Mouse (Mus musculus) layer of hippocampus, postnatal 36 days (tissue): ENCODE results near the gene Phactr4. TPM values are rescaled to one million over a fixed set of nuclear protein-coding genes. Genes with fewer than 3 reads are reported as not detected.
A peak's percentile ranks its signal among the peaks of the same experiment; 100 is the strongest.

Experiments
- DNase-seq, 2 experiments: peaks; one replicate each; pipeline ENCODE4 v3.0.0; 2022
- microRNA-seq, 2 experiments: library from miRNA; unstranded; fragments of <30 nt; microRNA quantifications; one replicate each; pipeline ENCODE4 v1.2.0; 2021
- total RNA-seq, 2 experiments: library from RNA; stranded (reverse); gene quantifications; 2 replicates each; pipeline ENCODE4 v1.2.3; 2021

Gene Phactr4
- total RNA-seq, 2 experiments from 2014 or later, result 8.3 to 12.8 TPM

DNA sequence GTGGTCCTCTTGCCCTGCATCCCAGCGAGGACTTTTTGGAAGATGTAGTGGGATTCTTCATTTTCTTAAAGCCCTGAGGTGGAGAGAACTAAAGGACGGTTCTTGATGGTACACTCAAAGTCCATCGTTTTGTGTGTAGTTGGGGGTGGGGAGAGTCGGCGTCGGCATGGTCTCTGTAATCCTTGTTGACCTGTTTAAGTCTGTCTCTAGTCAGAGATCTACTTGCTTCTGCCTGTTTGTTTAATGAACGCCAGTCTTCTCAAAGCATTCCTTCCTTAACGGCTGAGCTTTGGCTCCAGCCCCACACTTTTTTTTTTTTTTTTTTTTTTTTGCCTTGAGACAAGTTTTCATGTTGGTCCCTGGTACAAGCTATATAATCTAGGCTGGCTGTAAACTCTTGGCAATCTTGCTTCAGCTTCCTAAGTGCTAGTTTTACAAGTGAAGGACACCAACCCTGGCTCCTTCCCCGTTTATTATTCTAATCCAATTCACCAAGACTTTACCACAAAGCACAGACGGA lies 92.4 kb downstream of the Phactr4 start:
- no peak for DNase-seq

GRCm38 (mm10) chr4:132329115-132329834 lies 93.0 kb downstream of the Phactr4 start, which contains the start of gene Trnau1ap:
Trnau1ap (minus strand) TSS chr4:132329538.
- DNase-seq, result peak; percentile 75 to 79

GRCm38 (mm10) chr4:132328391-132328982 lies 93.8 kb downstream of the Phactr4 start:
- no peak for DNase-seq

DNA sequence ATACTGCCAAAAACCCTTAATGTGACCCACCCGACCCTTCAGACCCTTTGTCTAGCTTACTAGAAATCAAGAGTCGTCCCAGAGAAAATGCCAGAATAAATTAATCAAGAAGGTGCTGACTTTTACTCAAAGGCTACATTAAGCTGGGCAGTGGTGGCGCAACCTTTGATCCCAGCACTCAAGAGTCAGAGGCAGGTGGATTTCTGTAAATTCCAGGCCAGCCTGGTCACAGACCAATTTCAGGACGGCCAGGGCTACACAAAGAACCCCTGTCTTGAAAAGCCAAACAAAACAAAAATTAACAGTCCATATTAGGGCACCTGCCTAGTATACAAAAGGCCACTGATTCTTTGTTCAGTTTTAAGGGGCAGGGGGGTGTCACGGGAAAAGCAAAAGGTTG lies 95.8 kb downstream of the Phactr4 start:
- no peak for DNase-seq

DNA sequence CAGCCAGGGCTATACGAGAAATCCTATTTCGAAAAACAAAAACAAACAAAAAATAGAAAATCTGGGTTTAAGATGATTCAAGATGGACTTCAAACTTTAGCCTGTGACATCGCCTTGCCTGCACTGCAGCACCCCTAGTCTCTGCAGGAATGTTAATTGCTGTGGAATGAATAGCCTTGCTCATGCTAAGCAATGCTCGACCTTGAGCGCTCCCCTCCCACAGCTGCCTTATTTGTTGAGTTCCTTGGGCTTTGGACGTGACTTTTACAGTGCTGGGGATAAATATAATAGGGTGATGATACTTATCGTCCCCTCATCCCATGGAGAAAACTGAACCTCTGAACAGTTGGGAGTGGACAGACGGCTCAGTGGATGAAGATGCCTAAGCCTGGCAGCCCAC lies 106.6 kb downstream of the Phactr4 start:
- no peak for DNase-seq

DNA sequence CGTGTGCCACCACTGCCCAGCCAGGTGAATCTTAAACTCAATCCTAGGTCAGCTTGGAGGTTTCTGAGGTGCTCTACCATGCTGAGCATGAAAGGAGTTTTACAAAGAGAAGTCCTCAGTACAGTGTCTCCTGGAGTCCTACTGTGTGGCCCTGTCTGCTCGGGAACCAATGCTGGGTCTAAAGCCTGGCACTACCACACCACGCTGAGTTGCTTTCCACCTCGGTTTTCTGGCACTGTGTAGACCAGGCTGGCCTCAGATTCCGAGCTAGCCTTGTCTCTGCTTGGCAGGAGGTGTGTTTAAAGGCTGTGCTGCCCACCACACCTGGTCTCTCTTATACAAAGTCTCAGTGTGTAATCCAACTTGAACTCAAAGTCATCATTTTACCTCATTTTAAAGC lies 109.7 kb downstream of the Phactr4 start:
- no peak for DNase-seq

GRCm38 (mm10) chr4:132311801-132312200 lies 110.5 kb downstream of the Phactr4 start:
- DNase-seq, result no peak

- no peak for DNase-seq
Observed at GRCm38 (mm10) chr4:132311209-132311608, 111.1 kb downstream of the Phactr4 start.

DNA sequence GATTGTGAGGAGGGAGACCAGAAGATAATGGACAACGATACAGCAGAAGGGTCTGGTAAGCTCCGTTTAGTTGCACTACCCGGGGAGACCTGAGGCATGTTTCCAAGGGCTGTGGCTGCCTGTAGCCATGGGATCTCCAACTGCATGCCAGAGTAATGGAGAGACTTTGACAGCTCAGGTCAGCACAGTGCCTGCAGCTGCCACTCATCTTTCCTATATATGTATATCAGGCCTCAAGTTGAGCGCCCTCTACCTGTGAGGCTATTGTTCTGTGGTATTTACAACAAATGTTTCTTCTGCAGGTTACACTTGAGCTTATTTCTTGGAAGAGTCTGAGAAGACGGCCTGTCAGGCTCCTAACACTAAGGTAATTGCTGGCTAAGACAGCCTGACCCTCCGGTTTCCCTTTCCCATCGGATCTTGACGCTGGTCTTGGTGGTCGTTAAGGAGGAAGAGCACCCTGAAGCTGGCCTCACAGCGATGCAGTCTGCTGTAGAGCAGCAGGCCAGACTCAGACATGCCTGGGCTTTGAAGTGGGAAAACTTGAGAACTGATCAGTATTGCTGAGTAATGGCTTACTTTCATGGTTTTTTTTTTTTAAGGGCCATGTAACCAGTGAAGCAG lies 112.3 kb downstream of the Phactr4 start:
- no peak for DNase-seq

GRCm38 (mm10) chr4:132309140-132309848 lies 113.0 kb downstream of the Phactr4 start:
- DNase-seq, result peak in 1 of 2 experiments; percentile 33

DNA sequence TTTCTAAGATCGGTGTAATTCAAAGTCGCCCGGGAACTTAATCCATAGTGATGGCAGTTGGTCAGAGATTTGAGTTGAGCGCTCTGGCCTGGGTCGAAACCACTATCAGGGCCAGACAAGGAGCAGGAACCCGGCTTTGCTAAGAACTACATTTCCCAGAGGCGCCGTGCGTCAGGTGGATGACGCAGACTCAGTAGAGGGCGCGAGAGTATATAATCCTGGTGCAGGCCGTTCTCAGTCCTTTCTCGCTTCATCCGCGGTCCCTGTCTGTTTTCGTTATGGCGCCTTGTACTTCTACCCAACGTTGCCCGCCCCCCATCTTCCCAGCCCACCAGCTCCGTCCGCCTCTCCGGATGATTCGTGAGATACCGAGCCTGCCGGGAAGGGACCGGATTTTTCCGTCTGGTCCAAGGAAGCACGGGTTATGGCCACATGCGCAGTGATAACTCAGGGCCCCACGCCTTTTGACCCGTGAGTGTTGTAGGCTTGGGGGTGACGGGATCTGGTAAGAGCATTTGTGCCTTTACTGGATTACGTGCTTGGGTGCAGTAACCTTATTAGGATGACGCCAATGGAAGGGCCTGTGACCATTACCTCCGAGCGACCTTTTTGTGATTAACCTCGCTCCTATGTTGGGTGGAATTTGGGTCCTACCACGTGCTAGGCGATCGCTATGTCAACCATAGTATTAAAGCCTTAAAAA lies 113.7 kb downstream of the Phactr4 start:
- DNase-seq, result peak; percentile 89 to 91

- no peak for DNase-seq
Observed at GRCm38 (mm10) chr4:132306004-132306403, 116.3 kb downstream of the Phactr4 start.

Small RNA genes lying within 50 kb of the gene (microRNA-seq; reads per million reads assigned to microRNA genes)
- 0 reads per million in 2 experiments for gene Gm25707

Other genes starting within 250 kb of the Phactr4 start
- gene Ythdf2, start 210.2 kb downstream of the Phactr4 start, total RNA-seq, result 10 to 100 TPM; 43.8 to 47.7 TPM
- gene Gmeb1, start 160.9 kb downstream of the Phactr4 start, total RNA-seq, result 10 to 100 TPM; 21.3 to 24.7 TPM
- gene Taf12, start 148.1 kb downstream of the Phactr4 start, total RNA-seq, result 10 to 100 TPM; 23.6 to 23.7 TPM
- gene Rab42, start 119.1 kb downstream of the Phactr4 start, total RNA-seq, result 1 to 10 TPM; 1.2 to 2.6 TPM
- gene Trnau1ap, start 93.0 kb downstream of the Phactr4 start, total RNA-seq, result 10 to 100 TPM; 18.6 to 19.6 TPM
- 10 to 100 TPM; 11.9 to 13.4 TPM for gene Rcc1, start 68.9 kb downstream of the Phactr4 start, total RNA-seq
- 10 to 100 TPM in 1 of 2 experiments, 1 to 10 TPM in 1; 8.8 to 10.4 TPM for gene Med18, start 41.4 kb upstream of the Phactr4 start, total RNA-seq
- gene Sesn2, start 88.0 kb upstream of the Phactr4 start, total RNA-seq, result 10 to 100 TPM; 12.8 to 13.5 TPM
- 100 to 1,000 TPM; 415 to 443 TPM for gene Atpif1, start 111.2 kb upstream of the Phactr4 start, total RNA-seq
- gene Dnajc8, start 113.1 kb upstream of the Phactr4 start, total RNA-seq, result 10 to 100 TPM; 77.9 to 86.7 TPM
- 1 to 10 TPM; 1.2 TPM for gene Ptafr, start 141.6 kb upstream of the Phactr4 start, total RNA-seq
- gene Eya3, start 216.5 kb upstream of the Phactr4 start, total RNA-seq, result 10 to 100 TPM; 24.2 to 24.3 TPM